Mouse (Mus musculus) spleen, adult 2 months (tissue): ENCODE data around the gene Ap2b1.

Source experiments
- CTCF ChIP-seq: fragments of 200-500 bp; IDR thresholded peaks from 2 replicates; pipeline ENCODE4 v1.5.1; 2011; ENCODE audit warnings: mild to moderate bottlenecking, inconsistent platforms; ENCODE audit not compliant: insufficient read depth, insufficient read length, insufficient replicate concordance; ENCODE audit errors: extremely low read depth
- POLR2A ChIP-seq: fragments of 200-500 bp; IDR thresholded peaks from 2 replicates; pipeline ENCODE4 v1.6.1; 2011; ENCODE audit warnings: low read depth, low read length, inconsistent platforms

DNA sequence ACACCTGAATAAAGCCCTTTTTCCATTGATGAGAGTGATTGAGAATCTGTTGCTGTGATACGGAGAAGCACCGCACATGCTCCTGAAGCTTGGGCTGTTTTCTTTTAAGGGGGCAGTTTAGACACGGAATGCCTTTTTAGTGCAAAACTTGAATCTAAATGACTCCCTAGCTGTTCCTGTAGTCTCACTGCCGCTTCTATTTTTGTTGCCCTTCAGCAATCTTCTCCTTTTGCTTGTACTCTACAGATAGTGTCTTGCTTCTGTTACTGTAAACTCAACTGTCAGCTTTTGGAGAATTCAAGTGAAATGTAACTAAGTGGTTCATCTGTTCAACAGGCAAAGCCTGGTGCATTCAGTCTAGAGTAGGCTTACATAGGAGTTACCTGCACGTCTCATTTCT, 56.6 kb downstream of the Ap2b1 start:
- no peak for TF ChIP-seq POLR2A
- no peak for TF ChIP-seq CTCF
